Mouse (Mus musculus): ENCODE results near the gene Zmat5.

GRCm38 (mm10) chr11:4680126-4680525 lies 24.4 kb upstream of the Zmat5 start:
- no peak for TF ChIP-seq EP300 (IDR thresholded peaks at IDR 0.05; ENCODE audit: insufficient read depth, low read depth, low read length)
- TF ChIP-seq CTCF (IDR thresholded peaks at IDR 0.05) = no peak
